Mouse (Mus musculus) cerebellum, adult 11 months (tissue): ENCODE measurements around the gene Myrf.
A peak's percentile ranks its signal among the peaks of the same experiment; 100 is the strongest.

Experiments used
- DNase-seq: peaks from one replicate; pipeline ENCODE4 v3.0.0; 2022

Myrf gene

DNA sequence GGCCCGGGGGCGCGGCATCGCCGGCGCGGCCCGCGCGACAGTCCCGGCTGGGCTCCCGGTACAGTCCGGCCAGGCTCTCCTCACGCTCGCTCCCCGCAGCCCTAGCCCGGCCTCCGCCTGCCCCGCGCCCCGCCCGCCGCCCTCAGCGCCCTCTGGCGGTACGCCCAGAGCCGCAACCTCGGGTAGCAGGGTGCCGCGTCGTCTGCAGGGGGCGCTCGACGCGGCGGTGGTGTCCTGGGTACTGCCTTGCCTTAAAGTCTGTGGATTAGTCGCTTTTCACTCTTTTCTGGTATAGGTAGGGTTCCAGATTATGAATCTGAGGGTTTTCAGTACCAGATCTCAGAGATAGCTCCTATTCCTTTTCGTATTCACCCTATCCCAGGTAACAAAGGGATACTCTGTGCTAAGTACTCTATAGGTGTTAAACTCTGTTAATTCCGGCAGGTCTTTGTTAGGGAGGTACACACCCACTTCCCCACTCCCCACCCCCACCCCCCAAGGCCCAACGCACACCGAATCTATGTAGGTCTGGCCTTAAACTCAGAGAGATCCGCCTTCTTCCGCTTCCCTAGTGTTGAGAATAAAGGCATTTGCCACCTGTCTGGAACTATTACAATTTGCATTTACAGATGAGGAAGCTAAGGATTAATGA lies at the start of gene Myrf:
TSS of gene Myrf (minus strand) at position 95 of the 652 bp plus-strand sequence.
- peak; percentile 42 for DNase-seq

DNA sequence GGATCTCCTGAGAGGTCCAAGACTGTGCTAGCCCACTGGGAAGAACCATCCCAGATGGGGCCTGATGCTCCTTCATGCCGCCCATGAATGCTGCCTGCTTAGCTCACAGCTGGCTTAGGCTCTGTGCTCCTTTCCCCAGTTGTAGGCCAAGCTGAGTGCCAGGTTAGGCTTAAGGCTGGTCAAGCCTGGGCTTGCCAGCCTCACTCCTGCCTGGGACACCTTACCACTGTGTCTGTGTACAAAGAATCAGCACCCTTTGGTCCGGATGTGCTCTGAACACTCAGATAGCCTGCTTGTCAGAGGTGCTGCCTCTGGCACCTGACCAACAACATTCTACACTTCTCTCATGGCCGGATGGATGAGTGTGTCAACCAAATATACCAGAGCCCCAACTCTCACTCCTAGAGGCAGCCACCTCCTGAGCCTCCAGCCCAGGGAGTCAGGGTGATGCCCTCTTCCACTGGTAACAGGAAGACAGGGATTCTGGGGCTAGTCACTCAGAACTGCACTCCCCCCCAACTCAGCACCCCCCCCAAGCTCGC lies 49.1 kb upstream of the Myrf start:
- DNase-seq = no peak

DNA sequence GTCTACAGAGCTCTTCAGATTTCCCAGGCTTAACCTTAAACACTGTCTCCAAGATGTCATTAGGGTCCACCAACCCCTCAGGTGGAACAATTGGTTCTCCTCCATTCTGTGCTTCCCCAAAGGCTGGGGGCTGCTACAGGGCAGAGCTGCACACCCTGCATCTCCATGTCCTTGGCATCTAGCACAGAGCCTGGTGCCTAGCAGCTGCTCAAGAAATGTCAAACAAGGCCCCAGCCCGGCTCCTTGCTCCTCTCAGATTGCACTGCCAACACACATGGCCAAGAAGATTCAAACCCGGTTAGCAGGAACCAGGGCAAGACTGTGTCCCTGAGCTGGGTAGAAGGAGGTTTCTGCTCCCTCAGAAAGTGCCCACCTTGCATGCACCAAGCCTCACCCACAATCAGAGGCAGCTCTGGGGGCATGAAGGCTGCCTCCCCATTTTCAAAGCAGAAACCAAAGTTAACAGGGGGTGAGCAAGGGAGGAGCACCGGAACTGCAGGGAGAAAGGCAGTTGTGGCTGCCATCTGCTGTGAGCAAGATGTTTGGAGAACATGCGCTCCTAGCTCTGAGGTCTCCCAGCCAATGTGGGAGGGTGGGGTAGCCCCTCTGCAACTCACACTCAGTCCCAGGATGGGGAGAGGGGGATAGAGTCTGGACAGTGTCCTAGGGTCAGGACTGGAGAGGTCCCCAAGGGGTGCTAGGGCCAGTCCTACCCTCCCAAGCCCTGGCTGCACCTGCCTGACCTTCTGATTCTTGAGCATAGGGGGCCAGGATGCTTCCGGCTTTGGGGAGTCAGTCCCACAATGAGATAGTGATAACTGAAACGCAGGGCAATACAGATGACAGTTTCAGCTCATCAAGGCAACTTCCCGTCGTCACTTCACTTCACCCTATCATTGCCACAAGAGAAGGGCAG lies 47.8 kb upstream of the Myrf start:
- no peak for DNase-seq

DNA sequence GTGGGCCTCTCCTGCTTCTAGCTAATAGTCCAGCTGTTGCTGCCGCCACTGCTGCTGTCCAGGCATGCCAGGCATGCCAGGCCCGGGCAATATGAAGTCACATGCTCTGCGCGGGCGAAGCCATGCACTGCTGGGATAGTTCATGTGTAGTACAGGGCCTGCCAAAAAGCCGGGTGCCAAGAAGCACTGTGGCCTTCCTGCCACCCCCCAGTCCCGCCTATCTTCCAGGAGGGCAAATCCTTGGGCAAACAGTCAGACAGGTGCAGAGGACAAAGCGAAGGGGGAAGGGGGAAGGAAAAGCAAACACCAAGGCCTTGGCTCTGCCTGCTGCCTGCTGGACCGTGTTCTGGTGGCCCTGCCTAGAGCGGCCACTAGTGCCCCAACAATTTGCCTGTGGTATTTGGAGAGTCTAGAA lies 45.9 kb upstream of the Myrf start:
- DNase-seq = no peak

DNA sequence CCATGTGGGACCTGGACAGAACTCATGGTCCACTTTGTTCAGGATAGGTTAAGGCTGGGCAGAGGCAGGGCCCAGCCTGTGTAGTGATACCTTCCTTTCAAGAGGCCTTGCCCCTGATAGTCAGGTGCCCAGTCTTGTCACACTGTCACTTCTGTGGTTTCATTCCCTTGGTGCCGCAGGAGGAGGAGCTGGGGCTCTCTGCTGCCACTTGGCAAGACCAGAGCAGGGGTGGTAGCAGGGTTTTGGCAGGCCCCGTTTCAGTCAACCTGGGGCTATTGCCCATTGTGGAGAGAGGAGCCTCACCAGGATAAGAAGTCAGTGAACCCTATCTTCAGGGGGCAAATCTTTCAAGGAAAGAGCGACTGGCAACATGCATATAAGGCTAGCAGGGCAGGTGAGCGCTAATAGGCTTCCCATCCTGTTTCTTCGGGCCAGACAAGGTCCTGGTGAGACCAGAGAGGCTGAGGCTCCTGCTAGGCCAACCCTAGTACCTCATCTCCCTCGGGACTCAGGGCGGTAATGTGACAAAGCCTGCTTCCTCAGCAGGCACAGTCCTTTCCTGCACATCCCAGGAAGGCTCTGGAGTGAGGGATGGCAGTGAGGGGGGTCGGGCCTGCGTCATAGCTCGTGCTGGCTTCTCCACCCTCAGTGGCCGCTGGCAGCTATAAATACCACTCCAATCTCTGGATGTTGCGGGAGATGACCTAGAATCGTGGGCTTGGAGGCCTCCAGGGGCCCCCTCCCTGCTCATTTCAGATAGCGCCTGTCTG lies 40.4 kb upstream of the Myrf start:
- no peak for DNase-seq

DNA sequence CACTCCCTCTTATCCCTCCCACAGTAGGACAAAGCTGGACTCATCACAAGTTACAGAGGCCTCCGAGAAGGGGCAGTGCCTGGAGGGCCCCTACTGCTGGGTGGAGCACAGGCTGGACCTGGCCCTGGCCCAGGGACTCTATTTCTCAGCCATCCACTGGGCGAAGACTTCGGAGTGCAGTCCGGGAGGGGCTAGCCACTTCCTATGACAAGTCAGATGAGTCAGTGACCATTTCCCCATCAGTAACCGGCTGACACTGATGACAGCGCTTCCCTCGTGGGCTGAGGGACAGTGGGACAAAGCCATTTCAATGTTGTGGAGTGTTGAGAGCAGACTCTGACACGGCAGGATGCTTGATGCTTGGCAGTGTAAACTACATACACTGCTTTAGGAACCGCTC lies 39.1 kb upstream of the Myrf start:
- no peak for DNase-seq

DNA sequence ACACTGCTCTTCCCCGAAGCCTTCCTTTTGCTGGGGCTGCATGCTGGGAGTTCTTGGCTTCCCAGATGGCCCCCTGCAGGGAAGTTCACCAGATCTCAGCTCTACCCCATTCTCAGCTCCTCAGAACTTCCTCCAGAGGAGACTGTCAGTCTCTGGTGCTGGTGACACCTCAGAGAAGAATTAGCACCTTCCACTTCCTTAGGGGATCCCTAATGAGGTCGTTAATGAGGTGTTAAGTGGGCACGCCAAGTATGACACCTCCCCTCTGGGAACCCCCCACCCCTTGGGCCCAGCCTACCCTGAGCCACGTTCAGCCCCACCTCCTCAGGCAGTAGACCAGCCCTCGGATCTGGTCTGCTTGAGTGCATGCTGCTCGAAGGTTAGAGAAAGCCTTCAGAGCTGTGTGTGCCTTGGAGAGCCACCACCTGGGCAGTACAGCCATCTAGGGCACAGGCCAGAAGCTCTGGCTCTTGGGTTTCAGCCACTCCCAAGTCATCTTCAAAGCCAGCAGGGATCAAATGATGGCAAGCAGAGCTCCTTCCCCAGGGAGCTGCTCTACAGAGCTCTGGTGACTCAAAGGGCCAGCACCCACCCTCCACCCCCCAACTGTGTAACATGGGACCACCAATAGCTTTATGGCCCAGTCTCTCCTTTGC lies 38.2 kb upstream of the Myrf start:
- DNase-seq = no peak

DNA sequence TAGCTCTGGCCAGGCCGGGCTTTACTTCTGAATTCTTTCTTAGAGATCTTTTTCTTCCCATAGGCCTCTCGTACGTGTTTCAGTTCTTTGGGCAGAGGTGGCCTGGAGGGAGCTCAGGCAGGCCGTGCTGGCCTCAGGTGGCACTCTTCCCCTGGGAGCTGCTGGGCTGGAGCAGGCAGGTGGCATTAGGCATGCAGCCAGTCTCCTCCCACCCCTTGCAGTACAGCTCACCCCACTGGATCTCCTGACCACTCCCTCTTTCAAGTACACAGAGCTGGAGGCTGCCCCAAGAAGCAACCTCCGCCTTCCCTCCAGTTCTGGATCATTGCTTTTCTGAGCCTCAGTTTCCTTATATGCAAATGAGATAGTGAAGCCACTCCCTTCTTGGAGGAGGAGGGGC lies 37.2 kb upstream of the Myrf start:
- no peak for DNase-seq

DNA sequence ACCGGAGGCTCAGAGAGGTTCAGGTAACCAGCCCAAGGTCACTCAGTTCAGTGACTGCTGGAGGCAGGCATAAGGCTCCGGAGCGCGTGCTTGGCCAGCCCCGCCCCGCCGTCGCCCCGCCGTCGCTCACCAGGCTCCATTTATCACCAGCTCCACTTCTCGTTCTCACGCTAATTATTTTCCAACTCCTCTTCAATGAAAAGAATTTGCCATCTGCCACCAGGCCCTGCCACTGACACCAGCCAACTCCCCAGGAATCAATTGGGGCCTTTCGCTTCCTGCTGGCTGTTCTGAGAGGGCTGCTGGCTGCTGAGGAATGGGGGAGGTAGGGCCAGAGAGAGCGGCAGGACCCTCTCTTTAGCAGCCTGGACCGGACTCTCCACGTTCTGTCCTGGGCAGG lies 36.8 kb upstream of the Myrf start:
- peak; percentile 20 for DNase-seq

DNA sequence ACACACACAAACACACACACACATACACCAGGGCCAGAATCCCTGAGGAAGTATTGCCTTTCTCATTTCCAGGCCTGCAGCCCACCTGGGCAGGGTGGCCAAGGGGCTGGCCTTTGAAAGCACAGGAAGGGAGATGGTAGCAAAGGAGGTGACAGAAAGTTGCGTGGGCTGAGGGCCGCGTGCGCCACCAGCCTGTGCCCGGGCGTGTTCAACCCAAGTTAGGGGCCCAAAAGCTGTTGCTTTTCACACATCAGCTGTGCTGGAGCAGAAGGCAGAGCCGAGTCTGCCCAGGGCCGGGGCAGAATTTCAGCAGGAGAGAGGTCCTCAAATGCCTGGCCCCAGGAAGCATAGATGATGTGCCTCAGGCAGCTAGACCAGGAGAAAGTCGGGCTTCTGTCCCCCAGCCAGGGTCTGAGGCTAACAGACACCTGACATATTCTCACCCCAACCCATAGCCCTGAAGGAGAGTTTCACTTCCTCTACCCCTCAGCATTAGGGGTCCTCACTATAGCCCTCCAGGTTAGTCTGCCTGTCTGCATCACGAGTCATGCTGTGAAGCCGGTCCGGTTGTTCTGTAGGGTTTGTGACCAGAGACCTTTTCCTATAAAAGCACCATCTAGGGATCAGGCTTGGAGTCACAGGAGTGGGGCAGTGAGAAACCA lies 36.1 kb upstream of the Myrf start:
- no peak for DNase-seq

DNA sequence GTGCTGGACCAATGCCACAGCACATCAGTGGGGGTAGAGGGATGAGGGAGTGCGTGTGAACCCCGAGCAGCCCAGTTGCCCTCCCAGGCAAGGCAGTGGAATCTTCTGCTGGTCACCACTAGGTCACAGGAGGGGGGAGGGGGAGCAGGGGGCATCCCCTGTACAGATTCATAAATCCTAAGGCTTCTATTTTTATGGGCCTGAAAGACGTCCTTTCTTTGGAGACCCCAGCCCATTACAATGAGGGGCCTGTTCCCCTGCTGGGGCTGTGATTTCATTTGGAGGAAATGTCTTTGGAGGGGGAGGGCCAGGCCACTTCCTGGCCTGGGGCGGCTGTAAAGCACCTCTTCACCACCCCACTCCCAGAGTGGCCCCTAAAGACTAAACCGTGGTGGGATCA lies 33.5 kb upstream of the Myrf start:
- no peak for DNase-seq

DNA sequence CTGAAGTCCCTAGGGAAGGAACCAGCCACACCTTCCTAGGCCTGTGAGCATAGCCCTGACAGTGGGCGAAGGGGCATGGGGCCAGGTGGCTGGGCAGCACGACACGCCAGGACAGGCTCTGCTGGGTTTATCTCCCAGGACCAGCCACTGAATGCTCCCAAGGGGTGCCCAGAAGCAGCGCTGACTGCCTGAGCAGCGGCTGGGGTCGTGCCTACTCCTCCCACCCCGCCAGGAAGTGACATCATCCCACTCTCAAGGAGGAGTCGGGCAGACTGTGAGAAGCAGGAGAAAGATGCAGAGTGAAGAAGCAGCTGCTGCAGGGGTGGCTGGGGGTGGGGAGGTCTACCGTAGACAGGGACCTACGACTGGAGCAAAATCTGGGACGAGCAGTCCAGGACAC lies 32.2 kb upstream of the Myrf start:
- DNase-seq = no peak

DNA sequence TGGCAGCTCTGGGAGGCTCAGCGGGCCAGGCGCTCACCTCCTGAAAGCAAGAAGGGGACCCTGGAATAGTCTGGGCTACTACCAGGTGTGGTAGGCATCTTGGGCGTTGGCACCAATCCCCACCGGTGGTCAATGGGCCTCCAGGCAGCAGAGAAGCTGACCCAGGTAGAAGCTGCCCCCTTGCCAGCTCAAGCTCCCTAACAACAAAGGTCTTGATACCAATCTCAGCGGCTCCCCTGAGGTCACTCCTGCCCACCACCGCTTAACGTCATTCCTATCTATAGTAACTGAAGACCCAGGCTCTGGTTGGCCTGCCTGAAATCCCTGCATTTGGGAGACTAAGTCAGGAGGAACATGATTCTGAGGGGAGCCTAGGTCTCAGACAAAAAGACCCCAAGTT lies 31.0 kb upstream of the Myrf start:
- no peak for DNase-seq

DNA sequence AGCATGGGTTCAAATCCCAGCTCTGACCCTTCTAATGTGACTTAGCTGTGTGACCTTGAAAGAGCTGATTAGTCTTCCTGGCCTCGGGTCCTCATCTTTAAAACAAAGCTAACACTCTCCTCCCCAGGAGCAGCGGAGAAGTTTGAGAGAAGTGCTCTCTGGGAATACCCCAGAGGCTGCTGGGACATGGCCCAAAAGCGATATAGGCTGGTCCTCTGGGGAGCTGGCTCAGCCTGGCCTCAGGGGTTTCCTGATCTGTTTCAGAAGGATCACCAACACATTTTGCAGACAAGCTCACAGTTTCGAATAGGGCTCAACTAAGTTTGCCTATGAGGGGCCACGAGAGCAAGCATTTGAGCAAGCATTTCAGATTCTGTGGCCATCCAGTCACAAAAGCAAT lies 29.8 kb upstream of the Myrf start:
- DNase-seq = no peak

DNA sequence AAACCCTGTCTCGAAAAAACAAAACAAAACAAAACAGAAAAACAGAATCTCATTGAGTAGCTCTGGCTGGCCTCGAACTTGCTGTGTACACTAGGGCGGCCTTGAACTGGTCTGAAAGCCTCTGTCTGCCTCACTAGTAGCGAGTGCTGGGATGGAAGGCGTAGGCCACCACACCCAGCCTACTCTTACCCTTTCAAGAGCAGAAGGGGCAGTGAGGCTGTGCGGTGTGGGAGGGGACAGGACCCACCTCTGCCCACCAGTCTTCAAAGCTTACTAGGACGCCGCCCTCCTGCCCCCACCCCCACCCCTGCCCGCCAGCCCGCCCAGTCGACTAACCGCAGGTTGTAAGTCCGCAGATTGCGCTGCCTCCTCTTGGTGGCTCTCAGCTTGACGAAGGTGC lies 28.3 kb upstream of the Myrf start:
- DNase-seq = no peak

DNA sequence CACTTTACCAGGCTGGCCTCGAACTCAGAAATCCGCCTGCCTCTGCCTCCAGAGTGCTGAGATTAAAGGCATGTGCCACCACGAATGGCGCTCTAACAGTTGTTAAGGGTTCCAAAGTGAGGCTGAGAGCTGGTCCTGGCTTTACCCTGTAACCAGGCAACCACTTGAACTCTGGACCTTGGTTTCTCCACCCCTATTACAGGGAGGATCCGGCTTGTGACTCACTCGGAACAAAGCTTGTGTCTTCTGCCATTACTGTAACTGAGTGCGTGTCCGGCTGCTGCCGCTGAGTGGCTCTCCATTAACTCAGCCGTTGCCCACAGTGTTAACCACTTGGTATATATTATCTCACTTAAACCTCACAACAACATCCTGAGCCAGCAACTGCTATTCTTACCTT lies 27.4 kb upstream of the Myrf start:
- no peak for DNase-seq

DNA sequence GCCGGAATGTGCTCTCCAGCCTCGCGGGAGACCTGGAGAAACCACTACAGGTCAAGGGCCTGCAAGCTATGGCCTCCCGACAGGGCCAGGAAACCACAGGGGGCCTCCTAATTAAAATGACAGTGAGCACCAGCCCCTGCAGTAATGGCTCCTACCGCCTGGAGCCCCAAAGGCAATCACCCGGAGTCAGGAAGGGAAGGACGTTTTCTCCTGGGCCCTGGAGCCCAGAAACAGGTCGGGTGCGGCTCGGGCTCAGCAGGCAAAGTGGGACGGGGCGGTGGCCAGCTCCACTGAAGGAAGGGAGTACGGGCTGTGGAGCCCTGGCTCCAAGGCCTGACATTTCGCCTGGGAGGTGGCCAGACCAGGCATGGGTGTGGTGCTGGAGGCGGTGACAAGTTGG lies 26.5 kb upstream of the Myrf start:
- no peak for DNase-seq

DNA sequence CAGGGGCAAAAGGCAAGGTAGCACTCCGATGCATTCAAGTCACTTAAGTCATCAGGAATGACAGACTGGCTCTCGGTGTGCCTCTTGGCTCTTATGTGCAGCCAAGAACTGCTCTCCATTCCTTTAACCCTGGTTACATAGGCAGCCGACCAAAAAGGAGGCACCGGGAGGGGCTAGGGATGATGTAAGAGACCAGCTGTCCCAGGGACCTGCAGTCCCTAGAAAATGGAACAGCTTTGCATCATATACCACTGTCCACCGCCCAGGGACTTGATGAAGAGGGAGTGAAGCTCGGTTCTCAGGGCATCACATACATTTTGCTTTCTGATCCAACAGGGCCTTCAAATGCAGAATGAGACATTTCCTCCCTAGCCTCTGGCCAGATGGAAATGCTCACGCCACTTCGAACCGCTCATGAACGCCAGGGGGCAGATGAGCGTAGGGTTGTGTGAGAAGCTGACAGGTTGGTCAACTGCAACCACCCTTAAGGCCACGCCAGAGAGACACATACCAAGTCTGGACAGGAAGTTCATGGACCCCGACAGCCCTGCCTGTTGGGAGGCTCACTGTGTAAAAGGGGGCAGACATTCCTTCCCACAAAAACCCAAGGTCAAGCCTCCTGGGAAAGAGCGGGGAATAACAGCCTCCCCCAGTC lies 25.8 kb upstream of the Myrf start:
- peak; percentile 35 for DNase-seq

DNA sequence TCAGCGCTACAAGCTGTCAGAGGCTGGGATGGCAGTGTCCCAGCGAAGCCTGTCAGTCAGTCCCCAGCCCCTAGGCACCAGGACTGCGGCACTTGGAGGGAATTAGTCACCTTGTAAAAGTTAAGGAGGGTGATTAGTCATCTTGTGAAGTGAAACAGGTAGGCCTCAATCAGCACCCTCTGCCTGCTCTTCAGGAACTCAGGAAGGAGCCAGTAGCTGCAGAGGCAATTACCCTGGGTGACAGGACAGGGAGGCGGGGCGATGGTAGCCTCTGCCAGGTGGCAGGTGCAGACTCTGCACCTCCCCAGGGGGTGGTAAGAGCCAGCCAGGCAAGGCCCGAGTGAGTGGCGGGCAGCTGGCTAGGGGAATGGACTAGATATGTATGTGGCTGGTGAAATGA lies 20.8 kb upstream of the Myrf start:
- no peak for DNase-seq

DNA sequence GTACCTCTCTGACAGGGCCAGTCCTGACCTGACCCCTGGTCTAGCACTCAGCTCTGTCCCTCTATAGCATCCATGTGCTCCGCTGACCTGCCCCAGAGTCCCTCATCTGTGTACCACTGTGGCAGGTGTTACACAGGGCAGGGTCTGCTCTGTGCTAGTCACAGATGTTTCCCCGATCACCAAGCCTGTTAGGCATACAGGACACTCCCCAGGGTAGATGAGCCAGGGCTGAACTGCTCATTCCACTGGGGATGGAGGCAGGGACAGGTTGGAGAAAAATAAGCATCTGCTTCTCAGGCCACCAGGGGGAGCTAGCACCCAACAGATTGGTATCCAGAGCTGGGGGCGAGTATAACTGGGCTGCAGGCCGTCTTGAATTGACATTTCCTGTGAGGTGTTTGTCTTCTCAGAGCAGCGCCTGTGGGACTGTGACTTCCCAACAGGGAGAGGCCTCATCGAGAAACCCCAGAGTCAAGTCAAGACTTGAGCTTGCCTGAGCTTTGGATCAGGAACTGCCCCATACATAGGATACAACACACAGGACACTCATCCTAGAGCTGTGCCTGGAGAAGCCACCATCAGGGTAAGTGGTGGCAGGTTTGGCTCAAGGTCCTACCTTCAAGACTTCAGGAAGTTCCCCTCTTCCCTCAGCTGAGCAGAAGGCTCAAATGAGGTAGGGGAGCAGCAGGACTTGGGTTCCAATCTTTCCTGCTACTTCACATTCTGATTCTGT lies 17.9 kb upstream of the Myrf start:
- peak; percentile 62 for DNase-seq

DNA sequence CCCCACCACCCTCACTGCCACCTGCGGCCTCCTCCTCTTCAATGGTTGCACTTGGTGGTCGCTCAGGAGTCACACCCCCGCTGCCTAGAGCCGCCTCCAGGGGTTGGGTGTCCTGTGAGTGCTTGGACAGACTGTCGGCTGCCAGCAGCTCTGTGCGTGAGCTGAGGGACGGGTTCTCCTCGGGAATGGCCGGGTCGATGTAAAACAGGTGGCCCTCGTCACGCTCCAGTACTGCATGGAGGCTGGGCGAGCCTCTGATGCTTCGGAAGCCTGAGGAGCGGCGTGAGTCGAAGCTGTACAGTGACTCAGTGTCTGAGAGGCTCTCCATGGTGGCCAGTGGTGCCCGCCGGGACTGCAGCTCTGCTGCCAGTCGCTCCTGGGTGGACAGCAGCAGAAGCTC lies 7.6 kb upstream of the Myrf start:
- no peak for DNase-seq
